Mouse (Mus musculus): ENCODE measurements around the gene Ripply2. TPM values are rescaled to one million over a fixed set of nuclear protein-coding genes. Genes with fewer than 3 reads are reported as not detected.

Ripply2 gene
- polyA plus RNA-seq, 1 experiment from 2014 or later = not detected

- Histone ChIP-seq H3K4me1 (ENCODE audit: control insufficient read depth, insufficient read depth, low read length) (peaks cover 6% of the 10 kb centered on the region; the same call in 1 of the 2 replicates), H3K4me2 (ENCODE audit: low read depth, severe bottlenecking) (no peak overlapping the region), H3K9ac (ENCODE audit: low read length) (no peak overlapping the region), H3K9me3 (ENCODE audit: control insufficient read depth, low read length) (no peaks in the 10 kb centered on the region), H3K27me3 (ENCODE audit: control insufficient read depth, insufficient read depth, low read length) (no peaks in the 10 kb centered on the region), H3K27ac (replicated peaks; ENCODE audit: low read depth, low read length) (no peak overlapping the region), H3K36me3 (ENCODE audit: control insufficient read depth, insufficient read depth, low read length) (no peaks in the 10 kb centered on the region), H3K4me3 (ENCODE audit: low read depth, low read length) (no peak overlapping the region)
- DNase-seq (ENCODE audit: low spot score) (no peak), ATAC-seq (ENCODE audit: insufficient number of reproducible peaks, low FRiP score, low TSS enrichment, low read depth) (no peak)
- 72% methylated on average over 3 of the region's 3 CpGs for WGBS
Observed at GRCm38 (mm10) chr9:86984583-86984982, 30.8 kb upstream of the Ripply2 start.

GRCm38 (mm10) chr9:86985105-86985504 lies 30.2 kb upstream of the Ripply2 start:
- no peaks in the 10 kb centered on the region for H3K36me3 ChIP-seq (ENCODE audit: control insufficient read depth, insufficient read depth, low read length)
- H3K27me3 ChIP-seq (ENCODE audit: control insufficient read depth, insufficient read depth, low read length) = no peaks in the 10 kb centered on the region
- peaks cover 6% of the 10 kb centered on the region; the same call in 1 of the 2 replicates for H3K4me1 ChIP-seq (ENCODE audit: control insufficient read depth, insufficient read depth, low read length)
- WGBS = 65% methylated on average over 6 of the region's 6 CpGs
- H3K9ac ChIP-seq (ENCODE audit: low read length) = no peak overlapping the region
- ATAC-seq (ENCODE audit: insufficient number of reproducible peaks, low FRiP score, low TSS enrichment, low read depth) (no peak), DNase-seq (ENCODE audit: low spot score) (no peak)
- no peak overlapping the region for H3K4me2 ChIP-seq (ENCODE audit: low read depth, severe bottlenecking)
- H3K4me3 ChIP-seq (ENCODE audit: low read depth, low read length) = no peak overlapping the region
- no peak overlapping the region for H3K27ac ChIP-seq (replicated peaks; ENCODE audit: low read depth, low read length)
- no peaks in the 10 kb centered on the region for H3K9me3 ChIP-seq (ENCODE audit: control insufficient read depth, low read length)

DNA sequence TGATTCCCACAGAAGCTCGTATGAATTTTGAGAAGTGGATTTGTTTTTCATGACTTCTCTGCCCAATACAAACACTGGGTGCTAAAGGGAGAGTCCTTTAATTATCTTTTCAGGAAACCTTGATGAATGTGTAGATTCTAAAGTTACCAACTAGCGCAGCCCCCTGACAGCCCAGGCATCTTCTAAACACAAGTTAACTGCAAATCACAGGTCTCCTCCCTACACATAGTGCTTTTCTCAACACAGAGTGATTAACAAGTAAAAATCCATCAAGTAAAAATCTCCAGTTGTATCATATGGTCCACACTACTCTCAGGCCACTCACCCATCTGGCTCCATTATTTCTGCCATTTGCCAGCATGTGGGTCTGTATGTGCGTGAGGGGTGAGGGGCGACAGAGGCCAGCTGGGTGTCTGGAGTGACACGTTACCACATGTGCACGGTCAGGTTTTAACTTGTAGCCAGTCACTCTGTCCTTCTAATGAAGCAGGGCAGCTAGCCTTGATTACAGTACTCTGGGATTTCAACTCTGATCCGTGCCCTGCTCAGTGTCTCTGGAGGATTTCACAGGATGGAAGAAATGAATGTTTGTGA lies 28.5 kb upstream of the Ripply2 start:
- WGBS = 12% methylated on average over 7 of the region's 7 CpGs
- Histone ChIP-seq H3K36me3 (ENCODE audit: control insufficient read depth, insufficient read depth, low read length) (no peaks in the 10 kb centered on the region), H3K4me2 (ENCODE audit: low read depth, severe bottlenecking) (no peak overlapping the region), H3K9me3 (ENCODE audit: control insufficient read depth, low read length) (no peaks in the 10 kb centered on the region), H3K4me1 (ENCODE audit: control insufficient read depth, insufficient read depth, low read length) (peaks cover 6% of the 10 kb centered on the region; the same call in 1 of the 2 replicates), H3K4me3 (ENCODE audit: low read depth, low read length) (no peak overlapping the region), H3K27me3 (ENCODE audit: control insufficient read depth, insufficient read depth, low read length) (no peaks in the 10 kb centered on the region), H3K27ac (replicated peaks; ENCODE audit: low read depth, low read length) (no peak overlapping the region), H3K9ac (ENCODE audit: low read length) (no peak overlapping the region)
- peak; percentile 74 for DNase-seq (ENCODE audit: low spot score)
- ATAC-seq (ENCODE audit: insufficient number of reproducible peaks, low FRiP score, low TSS enrichment, low read depth) = peak; percentile 83

GRCm38 (mm10) chr9:86989822-86990221 lies 25.5 kb upstream of the Ripply2 start:
- Histone ChIP-seq H3K9ac (ENCODE audit: low read length) (no peak overlapping the region), H3K27ac (replicated peaks; ENCODE audit: low read depth, low read length) (no peak overlapping the region), H3K27me3 (ENCODE audit: control insufficient read depth, insufficient read depth, low read length) (no peaks in the 10 kb centered on the region), H3K4me1 (ENCODE audit: control insufficient read depth, insufficient read depth, low read length) (peaks cover 6% of the 10 kb centered on the region; the same call in 1 of the 2 replicates), H3K9me3 (ENCODE audit: control insufficient read depth, low read length) (no peaks in the 10 kb centered on the region), H3K36me3 (ENCODE audit: control insufficient read depth, insufficient read depth, low read length) (no peaks in the 10 kb centered on the region), H3K4me2 (ENCODE audit: low read depth, severe bottlenecking) (no peak overlapping the region), H3K4me3 (ENCODE audit: low read depth, low read length) (no peak overlapping the region)
- ATAC-seq (ENCODE audit: insufficient number of reproducible peaks, low FRiP score, low TSS enrichment, low read depth) = no peak
- no peak for DNase-seq (ENCODE audit: low spot score)

- Histone ChIP-seq H3K4me1 (ENCODE audit: control insufficient read depth, insufficient read depth, low read length) (peaks cover 3% of the 10 kb centered on the region; the same call in 1 of the 2 replicates), H3K36me3 (ENCODE audit: control insufficient read depth, insufficient read depth, low read length) (no peaks in the 10 kb centered on the region), H3K27me3 (ENCODE audit: control insufficient read depth, insufficient read depth, low read length) (no peaks in the 10 kb centered on the region), H3K27ac (replicated peaks; ENCODE audit: low read depth, low read length) (no peak overlapping the region), H3K4me2 (ENCODE audit: low read depth, severe bottlenecking) (no peak overlapping the region), H3K9me3 (ENCODE audit: control insufficient read depth, low read length) (no peaks in the 10 kb centered on the region), H3K4me3 (ENCODE audit: low read depth, low read length) (no peak overlapping the region), H3K9ac (ENCODE audit: low read length) (no peak overlapping the region)
- ATAC-seq (ENCODE audit: insufficient number of reproducible peaks, low FRiP score, low TSS enrichment, low read depth) (no peak), DNase-seq (ENCODE audit: low spot score) (no peak)
- WGBS = 79% methylated on average over 8 of the region's 8 CpGs
Observed at GRCm38 (mm10) chr9:86991758-86992157, 23.6 kb upstream of the Ripply2 start.

GRCm38 (mm10) chr9:86997046-86997691 lies 18.2 kb upstream of the Ripply2 start:
- Histone ChIP-seq H3K27me3 (ENCODE audit: control insufficient read depth, insufficient read depth, low read length) (no peaks in the 10 kb centered on the region), H3K4me3 (ENCODE audit: low read depth, low read length) (no peak overlapping the region), H3K4me1 (ENCODE audit: control insufficient read depth, insufficient read depth, low read length) (no peaks in the 10 kb centered on the region), H3K4me2 (ENCODE audit: low read depth, severe bottlenecking) (no peak overlapping the region), H3K36me3 (ENCODE audit: control insufficient read depth, insufficient read depth, low read length) (no peaks in the 10 kb centered on the region), H3K9me3 (ENCODE audit: control insufficient read depth, low read length) (no peaks in the 10 kb centered on the region), H3K27ac (replicated peaks; ENCODE audit: low read depth, low read length) (no peak overlapping the region), H3K9ac (ENCODE audit: low read length) (no peak overlapping the region)
- 38% methylated on average over 3 of the region's 3 CpGs for WGBS
- no peak for DNase-seq (ENCODE audit: low spot score)
- no peak for ATAC-seq (ENCODE audit: insufficient number of reproducible peaks, low FRiP score, low TSS enrichment, low read depth)

GRCm38 (mm10) chr9:86999956-87000582 lies 15.3 kb upstream of the Ripply2 start:
- no peaks in the 10 kb centered on the region for H3K4me1 ChIP-seq (ENCODE audit: control insufficient read depth, insufficient read depth, low read length)
- 77% methylated on average over 2 of the region's 2 CpGs for WGBS
- no peaks in the 10 kb centered on the region for H3K27me3 ChIP-seq (ENCODE audit: control insufficient read depth, insufficient read depth, low read length)
- H3K9ac ChIP-seq (ENCODE audit: low read length) = no peak overlapping the region
- DNase-seq (ENCODE audit: low spot score) = no peak
- H3K27ac ChIP-seq (replicated peaks; ENCODE audit: low read depth, low read length) = no peak overlapping the region
- ATAC-seq (ENCODE audit: insufficient number of reproducible peaks, low FRiP score, low TSS enrichment, low read depth) = no peak
- H3K9me3 ChIP-seq (ENCODE audit: control insufficient read depth, low read length) = no peaks in the 10 kb centered on the region
- no peak overlapping the region for H3K4me3 ChIP-seq (ENCODE audit: low read depth, low read length)
- no peak overlapping the region for H3K4me2 ChIP-seq (ENCODE audit: low read depth, severe bottlenecking)
- H3K36me3 ChIP-seq (ENCODE audit: control insufficient read depth, insufficient read depth, low read length) = no peaks in the 10 kb centered on the region

GRCm38 (mm10) chr9:87004701-87005434 lies 10.5 kb upstream of the Ripply2 start:
- Histone ChIP-seq H3K4me1 (ENCODE audit: control insufficient read depth, insufficient read depth, low read length) (no peaks in the 10 kb centered on the region), H3K36me3 (ENCODE audit: control insufficient read depth, insufficient read depth, low read length) (no peaks in the 10 kb centered on the region), H3K4me2 (ENCODE audit: low read depth, severe bottlenecking) (no peak overlapping the region), H3K9me3 (ENCODE audit: control insufficient read depth, low read length) (no peaks in the 10 kb centered on the region), H3K27me3 (ENCODE audit: control insufficient read depth, insufficient read depth, low read length) (no peaks in the 10 kb centered on the region), H3K4me3 (ENCODE audit: low read depth, low read length) (no peak overlapping the region), H3K9ac (ENCODE audit: low read length) (no peak overlapping the region), H3K27ac (replicated peaks; ENCODE audit: low read depth, low read length) (no peak overlapping the region)
- WGBS = 68% methylated on average over 6 of the region's 6 CpGs
- no peak for ATAC-seq (ENCODE audit: insufficient number of reproducible peaks, low FRiP score, low TSS enrichment, low read depth)
- DNase-seq (ENCODE audit: low spot score) = no peak
